Mouse (Mus musculus) liver, embryonic 14.5 days (tissue): Measurements from ENCODE around the gene Zfp286.

Source experiments
- CTCF ChIP-seq: IDR thresholded peaks from 2 replicates; pipeline ENCODE4 v1.5.1; 2016; ENCODE audit warnings: antibody characterized with exemption, low read depth, control low read depth
- EP300 ChIP-seq: IDR thresholded peaks from 2 replicates; pipeline ENCODE4 v1.6.1; 2016; ENCODE audit warnings: antibody characterized with exemption, low read depth

DNA sequence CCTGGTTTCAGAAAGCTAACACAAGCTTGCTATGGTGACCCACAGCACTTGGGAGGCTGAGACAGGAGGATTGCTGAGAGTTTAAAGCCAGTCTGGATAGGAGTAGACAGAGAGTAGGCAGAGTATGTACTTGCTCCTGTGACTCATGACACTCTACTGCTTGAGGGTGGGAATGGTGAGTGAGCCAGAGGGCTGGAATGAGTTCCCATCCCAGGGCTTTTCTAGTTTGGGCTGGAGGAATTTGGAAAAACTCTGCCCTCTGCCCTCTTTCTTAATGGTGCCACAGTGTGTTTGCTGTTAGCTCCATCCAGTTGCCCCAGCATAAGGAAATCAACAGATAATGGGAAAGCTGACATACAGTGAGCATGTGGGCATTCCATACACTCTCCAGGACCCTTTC lies 42.6 kb upstream of the Zfp286 start:
- TF ChIP-seq CTCF: no peak
- TF ChIP-seq EP300: no peak
